Mouse (Mus musculus): ENCODE data around the gene Gdf11. TPM values are rescaled to one million over a fixed set of nuclear protein-coding genes. Genes with fewer than 3 reads are reported as not detected.

The Gdf11 gene
- polyA plus RNA-seq (2014; fragmentation: Illumina TruSeq; extraction: RNeasy Lipid Tissue Mini Kit (QIAGEN cat#74804); ENCODE audit: low read depth, low replicate concordance), result not detected

GRCm38 (mm10) chr10:128891296-128892094 lies at the start of gene Gdf11:
TSS of gene Gdf11 (minus strand) at chr10:128891718.

GRCm38 (mm10) chr10:128933574-128933973 lies 42.1 kb upstream of the Gdf11 start, which contains the start of gene Itga7:
TSS of gene Itga7 (plus strand) at chr10:128933818.

GRCm38 (mm10) chr10:128923935-128924334 lies 32.4 kb upstream of the Gdf11 start, which contains the start of gene Bloc1s1:
TSS of gene Bloc1s1 (minus strand) at chr10:128924035.

GRCm38 (mm10) chr10:128922822-128923012 lies 31.2 kb upstream of the Gdf11 start, which contains the start of gene Rdh5:
TSS of gene Rdh5 (minus strand) at chr10:128922888.

GRCm38 (mm10) chr10:128900698-128901097 lies 9.2 kb upstream of the Gdf11 start, which contains the start of gene Cd63:
TSS of gene Cd63 (plus strand) at chr10:128900989.

Other genes with a start within 250 kb of the Gdf11 start
- 0.13 TPM for gene Ikzf4, start 245.7 kb downstream of the Gdf11 start, polyA plus RNA-seq (2014; fragmentation: Illumina TruSeq; extraction: RNeasy Lipid Tissue Mini Kit (QIAGEN cat#74804); ENCODE audit: low read depth, low replicate concordance)
- gene Suox, start 217.6 kb downstream of the Gdf11 start, polyA plus RNA-seq (2014; fragmentation: Illumina TruSeq; extraction: RNeasy Lipid Tissue Mini Kit (QIAGEN cat#74804); ENCODE audit: low read depth, low replicate concordance), result 75.1 TPM
- gene Rab5b, start 195.5 kb downstream of the Gdf11 start, polyA plus RNA-seq (2014; fragmentation: Illumina TruSeq; extraction: RNeasy Lipid Tissue Mini Kit (QIAGEN cat#74804); ENCODE audit: low read depth, low replicate concordance), result 81.8 TPM
- gene Pmel, start 187.5 kb downstream of the Gdf11 start, polyA plus RNA-seq (2014; fragmentation: Illumina TruSeq; extraction: RNeasy Lipid Tissue Mini Kit (QIAGEN cat#74804); ENCODE audit: low read depth, low replicate concordance), result not detected
- gene Cdk2, start 186.7 kb downstream of the Gdf11 start, polyA plus RNA-seq (2014; fragmentation: Illumina TruSeq; extraction: RNeasy Lipid Tissue Mini Kit (QIAGEN cat#74804); ENCODE audit: low read depth, low replicate concordance), result 5.6 TPM
- 5.1 TPM for gene Dgka, start 146.9 kb downstream of the Gdf11 start, polyA plus RNA-seq (2014; fragmentation: Illumina TruSeq; extraction: RNeasy Lipid Tissue Mini Kit (QIAGEN cat#74804); ENCODE audit: low read depth, low replicate concordance)
- gene Pym1, start 143.8 kb downstream of the Gdf11 start, polyA plus RNA-seq (2014; fragmentation: Illumina TruSeq; extraction: RNeasy Lipid Tissue Mini Kit (QIAGEN cat#74804); ENCODE audit: low read depth, low replicate concordance), result 2.5 TPM
- 56.0 TPM for gene Mmp19, start 100.8 kb downstream of the Gdf11 start, polyA plus RNA-seq (2014; fragmentation: Illumina TruSeq; extraction: RNeasy Lipid Tissue Mini Kit (QIAGEN cat#74804); ENCODE audit: low read depth, low replicate concordance)
- gene Dnajc14, start 87.7 kb downstream of the Gdf11 start, polyA plus RNA-seq (2014; fragmentation: Illumina TruSeq; extraction: RNeasy Lipid Tissue Mini Kit (QIAGEN cat#74804); ENCODE audit: low read depth, low replicate concordance), result 19.5 TPM
- 2.1 TPM for gene Tmem198b, start 87.3 kb downstream of the Gdf11 start, polyA plus RNA-seq (2014; fragmentation: Illumina TruSeq; extraction: RNeasy Lipid Tissue Mini Kit (QIAGEN cat#74804); ENCODE audit: low read depth, low replicate concordance)
- gene Sarnp, start 74.4 kb downstream of the Gdf11 start, polyA plus RNA-seq (2014; fragmentation: Illumina TruSeq; extraction: RNeasy Lipid Tissue Mini Kit (QIAGEN cat#74804); ENCODE audit: low read depth, low replicate concordance), result 153 TPM
- gene Ormdl2, start 70.1 kb downstream of the Gdf11 start, polyA plus RNA-seq (2014; fragmentation: Illumina TruSeq; extraction: RNeasy Lipid Tissue Mini Kit (QIAGEN cat#74804); ENCODE audit: low read depth, low replicate concordance), result 126 TPM
- 7.7 TPM for gene Cd63, start 9.3 kb upstream of the Gdf11 start, polyA plus RNA-seq (2014; fragmentation: Illumina TruSeq; extraction: RNeasy Lipid Tissue Mini Kit (QIAGEN cat#74804); ENCODE audit: low read depth, low replicate concordance)
- 7.7 TPM for gene Rdh5, start 31.2 kb upstream of the Gdf11 start, polyA plus RNA-seq (2014; fragmentation: Illumina TruSeq; extraction: RNeasy Lipid Tissue Mini Kit (QIAGEN cat#74804); ENCODE audit: low read depth, low replicate concordance)
- gene Bloc1s1, start 32.3 kb upstream of the Gdf11 start, polyA plus RNA-seq (2014; fragmentation: Illumina TruSeq; extraction: RNeasy Lipid Tissue Mini Kit (QIAGEN cat#74804); ENCODE audit: low read depth, low replicate concordance), result 15.0 TPM
- 0.69 TPM for gene Itga7, start 42.1 kb upstream of the Gdf11 start, polyA plus RNA-seq (2014; fragmentation: Illumina TruSeq; extraction: RNeasy Lipid Tissue Mini Kit (QIAGEN cat#74804); ENCODE audit: low read depth, low replicate concordance)
- gene Mettl7b, start 69.3 kb upstream of the Gdf11 start, polyA plus RNA-seq (2014; fragmentation: Illumina TruSeq; extraction: RNeasy Lipid Tissue Mini Kit (QIAGEN cat#74804); ENCODE audit: low read depth, low replicate concordance), result 198 TPM
- not detected for gene Olfr9, start 97.7 kb upstream of the Gdf11 start, polyA plus RNA-seq (2014; fragmentation: Illumina TruSeq; extraction: RNeasy Lipid Tissue Mini Kit (QIAGEN cat#74804); ENCODE audit: low read depth, low replicate concordance)
- not detected for gene Olfr763, start 119.1 kb upstream of the Gdf11 start, polyA plus RNA-seq (2014; fragmentation: Illumina TruSeq; extraction: RNeasy Lipid Tissue Mini Kit (QIAGEN cat#74804); ENCODE audit: low read depth, low replicate concordance)
- gene Olfr764-ps1, start 148.2 kb upstream of the Gdf11 start, polyA plus RNA-seq (2014; fragmentation: Illumina TruSeq; extraction: RNeasy Lipid Tissue Mini Kit (QIAGEN cat#74804); ENCODE audit: low read depth, low replicate concordance), result not detected
- gene Olfr765, start 158.3 kb upstream of the Gdf11 start, polyA plus RNA-seq (2014; fragmentation: Illumina TruSeq; extraction: RNeasy Lipid Tissue Mini Kit (QIAGEN cat#74804); ENCODE audit: low read depth, low replicate concordance), result not detected
- gene Olfr766-ps1, start 177.3 kb upstream of the Gdf11 start, polyA plus RNA-seq (2014; fragmentation: Illumina TruSeq; extraction: RNeasy Lipid Tissue Mini Kit (QIAGEN cat#74804); ENCODE audit: low read depth, low replicate concordance), result not detected
- not detected for gene Olfr767, start 191.2 kb upstream of the Gdf11 start, polyA plus RNA-seq (2014; fragmentation: Illumina TruSeq; extraction: RNeasy Lipid Tissue Mini Kit (QIAGEN cat#74804); ENCODE audit: low read depth, low replicate concordance)
- gene Olfr768, start 207.7 kb upstream of the Gdf11 start, polyA plus RNA-seq (2014; fragmentation: Illumina TruSeq; extraction: RNeasy Lipid Tissue Mini Kit (QIAGEN cat#74804); ENCODE audit: low read depth, low replicate concordance), result not detected
- gene Olfr769, start 226.1 kb upstream of the Gdf11 start, polyA plus RNA-seq (2014; fragmentation: Illumina TruSeq; extraction: RNeasy Lipid Tissue Mini Kit (QIAGEN cat#74804); ENCODE audit: low read depth, low replicate concordance), result not detected
- not detected for gene Olfr770, start 247.3 kb upstream of the Gdf11 start, polyA plus RNA-seq (2014; fragmentation: Illumina TruSeq; extraction: RNeasy Lipid Tissue Mini Kit (QIAGEN cat#74804); ENCODE audit: low read depth, low replicate concordance)